Mouse (Mus musculus) kidney, embryonic 15.5 days (tissue): Measurements from ENCODE around the gene Phf21b. TPM values are rescaled to one million over a fixed set of nuclear protein-coding genes. Genes with fewer than 3 reads are reported as not detected.

Source experiments
- ATAC-seq: fragments of 200-750 bp; cut with Nextera tagmentation; replicated peaks from 2 replicates; pipeline ENCODE4 v1.8.0; 2017; ENCODE audit warnings: moderate TSS enrichment; ENCODE audit not compliant: low FRiP score
- H3K27ac ChIP-seq: fragments of 300-500 bp; sonication (generic); 2 replicates; pipeline ENCODE4 v1.5.1; 2015; ENCODE audit warnings: mild to moderate bottlenecking, inconsistent platforms
- H3K27me3 ChIP-seq: fragments of 300-500 bp; sonication (generic); 2 replicates; pipeline ENCODE4 v1.6.1; 2015; ENCODE audit warnings: inconsistent platforms
- H3K36me3 ChIP-seq: fragments of 300-500 bp; sonication (generic); 2 replicates; pipeline ENCODE4 v1.6.1; 2015; ENCODE audit warnings: inconsistent platforms
- H3K4me1 ChIP-seq: fragments of 300-500 bp; sonication (generic); 2 replicates; pipeline ENCODE4 v1.6.1; 2015; ENCODE audit warnings: inconsistent platforms
- H3K4me2 ChIP-seq: fragments of 300-500 bp; sonication (generic); 2 replicates; pipeline ENCODE4 v1.6.1; 2015; ENCODE audit warnings: moderate library complexity, mild to moderate bottlenecking, inconsistent platforms
- H3K4me3 ChIP-seq: fragments of 300-500 bp; sonication (generic); replicated peaks from 2 replicates; pipeline ENCODE4 v1.5.1; 2015; ENCODE audit warnings: mild to moderate bottlenecking, inconsistent platforms
- H3K9ac ChIP-seq: fragments of 300-500 bp; sonication (generic); 2 replicates; pipeline ENCODE4 v1.6.1; 2015; ENCODE audit warnings: mild to moderate bottlenecking, inconsistent platforms
- H3K9me3 ChIP-seq: fragments of 300-500 bp; sonication (generic); replicated peaks from 2 replicates; pipeline ENCODE4 v1.6.1; 2016; ENCODE audit warnings: inconsistent platforms
- WGBS: fragments of 180-500 bp; shearing (Covaris S2); methylation state at CpG from one replicate; pipeline ENCODE4 v1.1.7; 2015; ENCODE audit warnings: mixed read lengths; 5-methylcytosine and 5-hydroxymethylcytosine counted together
- polyA plus RNA-seq: library from polyadenylated mRNA; unstranded; fragments of >200 nt; fragmentation: Nextera tagmentation; extraction: Ambion mirVana; gene quantifications from 2 replicates; pipeline ENCODE4 v1.2.1, GENCODE M21; 2015

The Phf21b gene
- polyA plus RNA-seq, 1 experiment from 2014 or later = 0.23 TPM

- no peak for ATAC-seq
- Histone ChIP-seq H3K9ac (no peak overlapping the region), H3K27me3 (no peaks in the 10 kb centered on the region), H3K4me2 (no peak overlapping the region), H3K4me3 (no peak overlapping the region), H3K27ac (no peak overlapping the region), H3K9me3 (no peaks in the 10 kb centered on the region), H3K4me1 (peaks cover 10% of the 10 kb centered on the region), H3K36me3 (no peaks in the 10 kb centered on the region)
- 79% methylated on average over 11 of the region's 11 CpGs for WGBS
These were observed 119.4 kb downstream of the Phf21b start for GRCm38 (mm10) chr15:84736346-84736993.

Other genes starting within 250 kb of the Phf21b start
- 40.3 and 46.8 TPM in 2 replicates for gene Prr5, start 186.4 kb downstream of the Phf21b start, polyA plus RNA-seq
- 7.9 and 10.3 TPM in 2 replicates for gene Arhgap8, start 136.0 kb downstream of the Phf21b start, polyA plus RNA-seq
- 0.90 and 1.0 TPM in 2 replicates for gene Gm29666, start 64.0 kb upstream of the Phf21b start, polyA plus RNA-seq
- gene Nup50, start 67.4 kb upstream of the Phf21b start, polyA plus RNA-seq = 41.1 and 42.9 TPM in 2 replicates
- 5.7 and 7.1 TPM in 2 replicates for gene 5031439G07Rik, start 132.5 kb upstream of the Phf21b start, polyA plus RNA-seq
- 25.0 and 27.2 TPM in 2 replicates for gene Upk3a, start 161.1 kb upstream of the Phf21b start, polyA plus RNA-seq
- gene Fam118a, start 172.9 kb upstream of the Phf21b start, polyA plus RNA-seq = 20.9 and 23.0 TPM in 2 replicates